Mouse (Mus musculus) kidney, embryonic 14.5 days (tissue): ENCODE data around the gene Tacr2. TPM values are rescaled to one million over a fixed set of nuclear protein-coding genes. Genes with fewer than 3 reads are reported as not detected.

Experiments used
- polyA plus RNA-seq: library from polyadenylated mRNA; unstranded; fragments of >200 nt; fragmentation: Nextera tagmentation; extraction: Ambion mirVana; gene quantifications from 2 replicates; pipeline ENCODE4 v1.2.1, GENCODE M21; 2014

Gene Tacr2
- polyA plus RNA-seq, 1 experiment from 2014 or later: not detected

Other genes starting within 250 kb of the Tacr2 start
- gene Neurog3, start 119.3 kb upstream of the Tacr2 start, polyA plus RNA-seq: 0.27 TPM in 1 of 2 replicates, not detected in the other
- gene Fam241b, start 108.5 kb upstream of the Tacr2 start, polyA plus RNA-seq: 3.8 and 9.8 TPM in 2 replicates
- gene Tspan15, start 21.2 kb upstream of the Tacr2 start, polyA plus RNA-seq: 31.4 and 36.0 TPM in 2 replicates
- gene Hk1, start 127.5 kb downstream of the Tacr2 start, polyA plus RNA-seq: 14.2 and 31.4 TPM in 2 replicates
- 1.7 TPM in 2 replicates for gene Hkdc1, start 170.1 kb downstream of the Tacr2 start, polyA plus RNA-seq
- gene 4930507D05Rik, start 197.1 kb downstream of the Tacr2 start, polyA plus RNA-seq: 0.79 and 0.83 TPM in 2 replicates
- gene Supv3l1, start 197.3 kb downstream of the Tacr2 start, polyA plus RNA-seq: 23.3 and 32.6 TPM in 2 replicates
- 59.9 and 83.4 TPM in 2 replicates for gene Vps26a, start 234.4 kb downstream of the Tacr2 start, polyA plus RNA-seq